Mouse (Mus musculus) urinary bladder, postnatal 4 days (tissue): ENCODE data around the gene Ppm1g.

ENCODE experiments used
- DNase-seq, 2 experiments: peaks; one replicate each; pipeline ENCODE4 v3.0.0; 2021 to 2022; ENCODE audit warnings: low spot score in 2 of 2

The Ppm1g gene

DNA sequence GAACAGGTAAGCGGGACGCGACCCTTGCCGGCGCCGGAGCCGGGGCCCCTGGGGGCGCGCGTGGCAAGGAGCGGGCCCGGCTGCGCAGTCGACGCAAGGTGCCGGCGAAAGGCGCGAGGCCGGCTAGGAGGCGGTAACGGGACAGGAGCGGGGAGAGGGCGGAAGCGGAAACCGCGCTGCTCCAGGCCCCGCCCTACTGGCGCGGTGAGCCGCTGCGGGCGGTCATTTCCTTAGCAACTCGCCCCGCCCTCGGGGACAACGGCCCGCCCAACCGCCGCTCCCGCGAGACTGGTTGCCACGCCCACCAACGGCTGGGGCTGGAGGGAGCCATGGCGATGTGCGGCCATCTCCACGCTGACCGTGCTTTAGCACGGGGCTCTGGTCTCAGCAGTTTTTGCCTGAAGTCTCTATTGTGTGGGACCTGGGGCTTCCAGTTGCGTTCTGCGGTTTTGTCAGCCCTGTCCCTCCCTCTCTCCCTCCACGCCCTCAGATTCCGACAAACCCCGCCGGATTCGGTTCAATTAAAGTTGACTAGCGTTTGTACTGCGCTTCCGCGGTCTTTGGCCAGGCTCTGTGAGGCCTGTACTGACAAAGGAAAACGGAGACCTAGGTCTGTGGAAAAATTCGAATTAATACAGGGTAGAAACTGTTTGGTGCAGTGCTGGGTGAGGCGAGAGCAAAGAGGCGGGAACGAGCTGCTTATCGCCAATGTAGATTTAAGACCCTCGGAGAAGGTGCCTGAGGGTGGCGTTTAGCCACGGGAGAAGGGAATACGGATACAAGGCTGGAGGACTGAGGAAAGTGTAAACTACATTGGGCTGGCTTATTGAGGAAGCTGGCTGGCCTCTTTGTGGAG, at the start of gene Ppm1g:
Ppm1g (minus strand) TSS at position 240 of the 856 bp plus-strand sequence.
- DNase-seq: peak; percentile 97 to 99

DNA sequence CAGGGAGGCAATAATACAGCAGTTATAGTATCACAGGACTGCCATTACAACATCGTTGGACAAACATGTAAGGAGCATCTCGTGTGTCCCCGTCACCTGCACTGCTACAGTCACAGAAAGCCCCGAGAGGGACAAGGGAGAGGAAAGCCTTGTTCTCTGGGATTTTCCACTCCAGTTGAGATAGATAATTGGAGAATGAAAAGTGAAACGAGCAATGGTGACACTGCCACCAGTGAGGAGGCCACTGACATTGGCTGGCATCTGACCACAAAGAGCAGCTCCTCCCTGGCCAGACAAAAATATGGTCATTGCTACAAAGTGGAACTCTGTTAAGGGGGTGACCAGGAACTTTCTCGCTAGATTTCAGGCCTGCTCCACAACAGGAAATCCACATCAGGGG, 47.2 kb upstream of the Ppm1g start:
- DNase-seq: no peak

DNA sequence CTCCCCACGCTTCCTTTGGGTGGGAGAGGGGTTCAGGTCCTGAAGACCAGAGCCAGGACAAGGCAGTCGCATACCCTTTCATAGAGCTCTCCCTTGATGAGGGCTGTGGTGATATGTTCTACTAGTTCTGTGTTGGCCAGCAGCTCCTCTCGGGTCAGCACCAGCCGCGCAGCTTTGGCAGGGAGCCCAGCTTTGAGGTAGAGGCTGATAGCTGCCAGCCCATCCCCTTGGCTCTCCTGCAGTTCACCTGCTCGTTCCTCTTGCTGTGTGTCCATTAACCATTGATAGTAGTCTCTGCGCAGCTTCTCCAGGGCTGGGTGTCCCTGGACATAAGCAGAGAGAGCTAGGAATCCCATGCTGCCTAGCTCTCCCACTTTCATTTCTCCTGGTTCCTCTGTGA, 45.6 kb upstream of the Ppm1g start:
- no peak for DNase-seq

DNA sequence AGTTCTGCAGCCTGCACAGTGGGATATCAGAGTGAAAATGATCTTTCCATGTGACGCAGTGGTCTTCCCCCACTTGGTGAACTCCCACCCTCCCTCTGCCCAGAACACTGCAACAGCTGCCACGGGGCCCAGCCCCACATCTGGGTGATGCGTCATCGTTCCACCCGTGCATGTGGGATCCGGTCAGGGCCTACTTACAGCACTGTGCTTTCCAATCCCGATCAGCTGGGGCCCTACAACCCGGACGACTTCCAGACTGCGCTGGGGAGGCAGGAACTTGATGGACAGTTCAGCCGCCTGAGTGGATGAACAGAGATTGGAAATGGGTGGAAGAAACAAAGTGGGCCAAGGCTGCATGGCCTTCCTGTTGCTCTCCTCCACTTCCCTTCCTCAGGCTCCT, 37.1 kb upstream of the Ppm1g start:
- DNase-seq: no peak

DNA sequence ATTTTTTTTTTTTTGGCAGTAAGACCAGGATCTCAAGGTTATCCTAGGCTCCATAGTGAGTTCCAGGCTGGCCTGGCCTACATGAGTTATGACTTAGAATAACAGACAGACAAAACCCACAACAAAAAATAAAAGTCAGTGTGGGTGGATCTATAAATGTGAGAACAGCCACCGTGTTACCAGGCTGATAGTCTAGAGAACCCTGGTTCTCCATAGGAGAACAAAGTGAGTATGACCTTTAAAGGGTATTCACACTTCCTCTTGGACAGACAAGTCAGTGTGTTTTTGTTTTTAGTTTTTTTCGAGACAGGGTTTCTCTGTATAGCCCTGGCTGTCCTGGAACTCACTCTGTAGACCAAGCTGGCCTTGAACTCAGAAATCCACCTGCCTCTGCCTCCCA, 35.5 kb upstream of the Ppm1g start:
- no peak for DNase-seq

DNA sequence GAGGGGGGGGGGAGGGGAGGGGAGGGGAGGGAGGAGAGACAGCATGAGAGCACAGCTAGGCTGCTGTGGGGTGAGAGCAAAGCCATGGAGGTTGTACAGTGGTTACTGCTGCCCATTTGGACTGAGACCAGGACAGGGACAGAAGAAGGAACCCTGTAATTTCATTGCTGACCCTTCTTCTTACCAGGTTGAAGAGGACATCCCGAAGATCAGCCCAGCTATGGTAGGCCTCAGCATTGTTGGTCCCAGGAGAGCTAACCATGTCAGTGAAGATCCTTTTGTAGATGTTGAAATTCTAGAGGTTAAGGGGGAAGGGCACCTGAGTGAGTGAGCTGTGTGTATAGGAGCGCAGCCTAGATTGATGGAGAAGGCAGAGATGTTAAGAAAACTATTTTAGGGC, 34.9 kb upstream of the Ppm1g start:
- DNase-seq: no peak

DNA sequence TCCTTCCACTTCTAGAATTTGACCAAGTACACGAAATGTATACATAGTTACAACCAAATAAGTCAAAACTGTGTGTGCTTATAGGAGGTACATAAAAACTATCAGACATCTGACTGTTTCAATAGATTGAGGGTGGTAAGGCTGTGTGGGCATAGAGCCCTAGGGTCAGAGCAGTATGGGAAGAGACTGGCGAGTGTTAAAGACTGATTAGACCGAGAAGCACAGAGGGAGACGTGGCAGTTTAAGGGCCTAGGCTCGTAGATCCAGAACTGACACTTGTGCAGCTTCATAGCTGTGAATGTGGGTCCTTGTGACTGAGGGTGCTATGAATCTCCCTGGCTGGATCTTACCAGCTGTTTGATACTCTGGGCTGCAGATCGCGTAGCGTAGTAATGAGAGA, 34.4 kb upstream of the Ppm1g start:
- no peak for DNase-seq

DNA sequence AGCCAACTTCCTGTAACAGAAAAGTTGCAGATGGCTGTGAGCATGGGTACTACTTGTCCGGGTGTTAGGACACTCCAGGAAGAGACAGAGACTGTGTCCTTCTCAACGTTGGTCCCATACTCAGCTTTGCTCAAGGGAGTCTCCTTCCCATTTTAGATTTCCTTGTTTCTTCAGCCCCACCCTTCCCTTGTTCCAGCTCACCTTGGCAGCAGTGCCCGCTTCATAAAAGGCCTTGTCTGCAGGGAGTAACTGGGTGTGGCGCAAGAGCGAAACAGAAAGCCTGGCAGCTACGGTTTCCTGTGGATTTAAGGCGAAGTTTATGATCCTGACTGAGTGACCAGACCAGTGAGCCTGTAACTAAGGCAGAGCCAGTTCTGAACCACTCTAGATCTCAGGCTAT, 34.0 kb upstream of the Ppm1g start:
- no peak for DNase-seq

DNA sequence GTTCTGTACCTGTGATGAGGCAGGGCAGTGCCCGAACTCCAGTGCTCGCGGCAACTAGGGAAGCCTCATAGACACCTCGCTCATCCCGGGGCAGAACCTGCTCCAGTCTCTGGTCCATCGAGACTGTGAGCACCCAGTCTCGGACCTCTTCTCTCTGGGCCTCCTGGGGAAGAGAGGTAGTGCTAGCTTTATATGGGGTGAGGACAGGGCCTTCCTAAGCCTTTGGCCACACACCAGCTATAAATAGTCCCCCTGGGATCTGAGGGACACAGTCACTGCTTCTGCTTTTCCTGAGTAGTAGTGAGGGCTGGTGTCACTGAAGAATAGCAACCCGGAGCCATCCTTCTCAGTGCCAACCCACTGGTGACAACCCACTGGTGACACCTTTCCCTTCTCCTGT, 33.3 kb upstream of the Ppm1g start:
- DNase-seq: no peak

DNA sequence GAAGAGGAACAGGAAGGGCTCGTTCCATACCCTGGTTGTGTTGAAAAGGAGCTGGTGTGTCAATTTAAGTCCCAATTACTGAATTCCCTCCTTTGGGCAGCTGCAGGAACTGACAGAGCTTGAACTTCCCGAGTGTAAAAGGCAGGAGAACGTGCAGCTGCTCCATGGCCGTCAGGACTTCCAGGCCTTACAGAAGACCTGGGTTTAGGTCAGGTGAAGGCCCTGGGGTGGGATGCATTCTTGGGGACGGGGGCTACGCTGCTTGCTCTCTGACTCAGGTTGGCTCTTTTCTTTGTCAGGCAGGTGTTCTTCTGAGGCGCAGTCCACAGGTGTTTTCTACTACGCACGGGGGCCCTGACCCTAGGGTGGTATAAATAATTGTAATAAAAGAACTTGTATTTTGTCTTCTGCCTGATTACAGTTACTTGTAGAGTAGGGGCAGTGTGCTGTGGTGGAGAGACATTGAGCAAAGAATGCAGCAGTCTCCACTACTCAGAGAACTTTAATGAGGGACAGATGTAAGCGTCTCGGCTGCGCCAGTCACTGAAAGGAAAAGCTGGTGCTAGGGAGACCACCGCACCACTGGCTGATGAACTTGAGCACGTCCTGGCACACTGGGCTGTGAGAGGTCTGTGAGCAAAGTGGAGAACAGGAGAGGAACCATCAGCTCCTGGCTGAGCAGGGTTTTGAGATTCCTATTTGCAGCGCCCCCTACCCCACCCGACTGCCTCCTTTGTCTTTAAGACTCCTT, 32.5 kb upstream of the Ppm1g start:
- no peak for DNase-seq

DNA sequence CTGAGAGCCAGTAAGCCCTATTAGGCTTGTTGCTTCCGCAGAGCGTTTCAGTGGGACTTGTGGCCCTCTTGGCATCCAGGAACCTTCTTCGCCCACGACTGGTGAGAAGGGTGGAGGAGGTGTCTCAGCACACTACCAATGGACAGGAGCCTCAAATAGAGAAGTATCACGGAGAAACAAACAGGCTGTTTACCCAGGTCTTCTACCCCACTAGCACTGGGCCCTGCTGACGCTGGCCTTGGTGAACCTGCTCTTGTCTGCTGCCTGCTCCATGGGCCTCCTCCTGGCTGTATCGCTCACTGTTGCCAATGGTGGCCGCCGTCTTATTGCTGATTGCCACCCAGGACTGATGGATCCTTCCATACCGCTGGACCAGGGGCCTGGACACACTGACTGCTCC, 31.7 kb upstream of the Ppm1g start:
- DNase-seq: no peak

DNA sequence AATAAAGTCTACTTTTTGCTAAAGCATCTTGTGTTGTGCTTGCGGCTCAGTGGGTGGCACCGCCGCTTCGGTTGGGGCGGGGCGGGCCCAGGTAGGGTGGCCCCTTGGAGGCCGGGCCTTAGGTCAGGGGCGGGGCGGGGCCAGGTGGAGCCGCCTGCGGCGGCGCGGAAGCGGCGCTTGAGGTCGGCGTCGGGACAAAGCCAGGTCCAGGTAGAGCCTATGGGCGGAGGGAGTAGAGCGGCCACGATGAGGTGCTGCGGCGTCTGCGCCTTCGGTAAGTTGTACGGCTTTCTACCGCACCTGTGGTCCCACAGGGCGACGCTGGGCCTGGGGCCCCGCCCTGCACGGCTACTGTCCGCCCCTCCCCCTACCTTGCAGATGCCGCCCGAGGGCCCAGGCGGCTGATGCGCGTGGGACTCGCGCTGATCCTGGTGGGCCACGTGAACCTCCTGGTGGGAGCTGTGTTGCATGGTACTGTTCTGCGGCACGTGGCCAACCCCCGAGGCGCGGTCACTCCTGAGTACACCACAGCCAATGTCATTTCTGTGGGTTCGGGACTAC, 31.1 kb upstream of the Ppm1g start, which contains the start of gene Krtcap3:
Krtcap3 (plus strand) TSS at position 151 of the 561 bp plus-strand sequence.
- peak in 1 of 2 experiments; percentile 64 for DNase-seq

DNA sequence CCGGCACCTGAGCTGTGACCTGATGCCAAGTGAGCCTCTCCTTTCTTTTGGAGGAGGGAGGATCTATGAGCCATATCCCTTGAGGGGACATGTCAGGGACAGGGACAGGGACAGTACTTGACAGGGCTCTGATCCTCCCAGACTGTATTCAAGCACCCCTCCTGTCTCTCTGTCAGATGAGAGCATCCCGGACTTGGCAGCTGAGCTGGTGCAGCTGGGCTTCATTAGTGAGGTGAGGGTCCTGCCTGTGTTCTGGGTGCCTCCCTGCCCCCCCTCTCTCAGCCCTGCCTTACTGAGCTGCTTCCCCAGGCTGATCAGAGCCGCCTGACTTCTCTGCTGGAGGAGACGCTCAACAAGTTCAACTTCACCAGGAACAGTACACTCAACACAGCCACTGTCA, 30.2 kb upstream of the Ppm1g start:
- no peak for DNase-seq

DNA sequence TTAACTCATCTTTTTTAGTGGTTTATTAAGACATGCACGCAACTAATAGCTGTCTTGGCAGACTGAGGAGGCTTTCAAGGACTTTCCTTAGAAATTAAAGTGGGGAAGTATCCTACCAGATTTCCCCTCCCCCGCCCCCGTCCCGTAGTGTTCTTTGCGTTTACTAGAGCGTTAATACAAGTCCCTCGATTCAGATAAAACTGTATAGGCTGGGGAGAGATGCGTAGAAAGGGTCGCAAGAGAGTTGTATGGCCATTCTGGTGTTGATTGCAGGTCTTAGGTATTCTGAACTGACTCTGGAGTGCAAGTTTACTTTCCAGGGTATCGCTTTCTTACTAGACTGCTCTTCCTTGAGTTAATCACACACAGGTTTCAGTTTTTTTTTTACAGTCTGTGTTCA, 21.7 kb upstream of the Ppm1g start:
- no peak for DNase-seq

DNA sequence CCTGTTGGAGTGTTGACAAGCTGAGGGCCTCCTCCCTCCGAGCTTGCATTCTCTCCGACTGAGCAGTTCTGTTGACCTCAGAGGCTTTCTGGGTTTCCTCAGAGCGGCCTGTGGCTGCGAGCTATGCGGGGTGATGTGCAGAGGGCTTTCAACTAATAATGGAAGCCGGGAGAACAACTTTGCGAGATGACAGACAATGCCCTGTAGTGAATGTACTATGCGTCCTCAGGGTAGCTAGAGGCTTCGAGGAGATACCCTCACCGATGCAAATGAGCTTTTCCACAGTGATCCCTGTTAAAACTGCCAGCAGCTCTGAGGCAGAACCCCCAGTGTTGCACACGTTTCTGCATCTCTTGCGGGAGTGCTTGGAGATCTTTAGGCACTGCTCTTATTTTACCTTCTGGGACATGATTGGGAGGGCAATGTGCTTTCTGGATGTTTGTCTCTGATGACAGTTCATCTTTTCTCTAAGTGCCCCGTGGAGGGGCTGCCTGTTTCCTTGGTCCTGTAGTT, 21.1 kb upstream of the Ppm1g start:
- DNase-seq: no peak

DNA sequence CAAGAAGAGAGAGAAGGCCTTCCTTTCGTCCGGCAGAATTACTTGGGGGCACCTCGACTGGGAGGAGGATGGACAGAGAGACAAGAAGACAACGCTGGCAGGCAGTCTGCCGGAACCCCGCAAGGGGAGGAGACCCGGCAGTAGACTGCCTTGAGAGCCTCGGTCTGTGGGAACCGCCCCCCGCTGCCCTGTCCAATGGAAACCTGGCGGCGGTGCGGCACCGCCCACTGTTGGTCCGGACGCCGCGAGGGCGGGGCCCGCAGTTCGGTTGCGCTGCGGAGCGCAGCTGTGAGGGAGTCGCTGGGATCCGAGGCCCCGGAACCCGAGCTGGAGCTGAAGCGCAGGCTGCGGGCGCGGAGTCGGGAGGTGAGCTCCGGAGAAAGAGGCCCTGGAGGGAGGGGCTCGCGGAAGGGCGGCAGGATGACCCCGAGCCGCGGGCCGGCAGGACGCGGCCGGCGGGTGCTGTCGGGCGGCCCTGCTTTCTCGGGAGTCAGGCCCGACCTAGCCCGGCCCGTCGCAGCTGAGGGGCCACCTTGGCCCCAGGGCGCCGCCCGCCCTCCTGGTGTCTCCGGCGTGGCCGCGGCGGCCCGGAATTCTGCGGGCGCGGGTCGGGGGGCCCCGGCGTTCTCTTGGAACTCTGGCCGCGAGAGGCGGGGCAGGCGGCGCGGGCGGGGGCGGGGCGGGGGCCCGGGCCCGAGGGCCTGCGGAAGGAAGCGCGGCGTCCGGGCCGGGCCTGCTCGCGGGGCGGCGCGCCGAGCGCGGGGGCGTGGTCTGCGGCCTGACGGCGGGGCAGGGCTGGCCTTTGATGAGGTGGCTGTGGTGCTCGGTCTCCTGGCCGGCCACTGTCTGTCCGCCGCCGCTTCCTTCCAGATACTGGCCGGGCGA, 20.4 kb upstream of the Ppm1g start, which contains the start of the genes Nrbp1 and Gm9970:
Nrbp1 (plus strand) TSS at position 228 of the 885 bp plus-strand sequence.
Gm9970 (minus strand) TSS at position 596 of the 885 bp plus-strand sequence.
- peak; percentile 95 for DNase-seq

DNA sequence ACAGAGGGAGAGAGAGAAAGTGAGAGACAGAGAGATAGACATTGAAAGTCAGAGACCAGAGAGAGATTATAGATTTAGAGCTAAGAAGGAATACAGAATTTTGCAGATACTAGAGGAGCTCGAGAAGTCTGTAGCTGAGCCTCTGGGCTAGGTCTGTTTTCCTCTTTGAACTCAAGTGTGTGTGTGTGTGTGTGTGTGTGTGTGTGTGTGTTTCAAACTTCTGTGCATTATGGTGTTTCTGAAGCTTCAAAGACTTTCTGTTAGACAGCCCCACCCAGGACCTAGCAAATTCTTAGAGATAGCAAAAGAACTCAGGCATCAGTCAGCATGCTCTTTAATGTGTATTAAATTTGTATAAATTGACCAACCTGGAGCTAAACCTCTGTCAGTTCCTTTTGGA, 6.2 kb upstream of the Ppm1g start:
- DNase-seq: no peak

DNA sequence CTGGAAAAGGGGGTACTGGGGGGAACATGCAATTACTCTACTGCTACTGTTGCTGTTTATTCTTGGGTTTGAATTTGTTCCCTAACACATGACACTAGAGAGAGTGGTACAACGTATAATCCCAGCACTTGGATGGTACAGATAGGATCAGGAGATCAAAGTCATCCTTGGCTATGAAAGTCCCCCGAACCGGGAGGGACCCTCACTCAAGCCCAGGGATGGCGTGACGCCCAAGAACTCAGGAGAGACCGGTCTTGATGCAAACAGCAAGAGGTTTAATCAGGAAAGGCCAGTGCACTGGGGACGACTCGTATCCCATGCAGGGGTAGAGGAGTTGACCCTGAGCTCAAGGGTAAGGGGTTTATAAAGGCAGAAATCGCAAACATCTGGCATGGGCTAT, 2.2 kb upstream of the Ppm1g start:
- DNase-seq: no peak

DNA sequence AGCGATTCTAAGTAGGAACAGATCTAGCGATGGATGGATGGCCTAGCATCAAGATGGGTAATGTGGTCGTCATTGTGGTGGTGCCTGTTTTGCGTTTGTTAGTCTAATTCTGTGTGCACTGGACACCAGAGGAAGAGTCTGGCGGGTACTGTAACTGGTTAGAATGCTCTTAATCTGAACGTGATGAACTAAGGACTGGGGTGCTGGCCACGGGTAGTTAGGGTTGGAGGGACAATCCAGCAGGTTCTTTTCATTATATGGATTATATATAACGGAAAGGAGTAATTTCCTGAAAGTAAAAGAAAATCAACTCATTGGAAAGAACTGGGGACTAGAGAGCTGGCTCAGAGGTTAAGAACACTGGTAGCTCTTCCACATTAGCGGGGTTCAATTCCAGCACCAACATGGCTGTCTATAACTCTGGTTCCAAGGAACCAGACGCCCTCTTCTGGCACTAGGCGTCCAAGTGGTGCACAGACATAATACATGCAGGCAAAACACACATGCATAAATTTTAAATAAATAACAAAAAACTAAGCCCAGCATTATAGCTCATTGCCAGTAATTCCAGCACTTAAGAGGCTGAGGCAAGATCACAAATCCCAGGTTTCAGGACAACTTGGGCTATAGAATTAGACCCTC, 938 bp upstream of the Ppm1g start:
- DNase-seq: no peak

DNA sequence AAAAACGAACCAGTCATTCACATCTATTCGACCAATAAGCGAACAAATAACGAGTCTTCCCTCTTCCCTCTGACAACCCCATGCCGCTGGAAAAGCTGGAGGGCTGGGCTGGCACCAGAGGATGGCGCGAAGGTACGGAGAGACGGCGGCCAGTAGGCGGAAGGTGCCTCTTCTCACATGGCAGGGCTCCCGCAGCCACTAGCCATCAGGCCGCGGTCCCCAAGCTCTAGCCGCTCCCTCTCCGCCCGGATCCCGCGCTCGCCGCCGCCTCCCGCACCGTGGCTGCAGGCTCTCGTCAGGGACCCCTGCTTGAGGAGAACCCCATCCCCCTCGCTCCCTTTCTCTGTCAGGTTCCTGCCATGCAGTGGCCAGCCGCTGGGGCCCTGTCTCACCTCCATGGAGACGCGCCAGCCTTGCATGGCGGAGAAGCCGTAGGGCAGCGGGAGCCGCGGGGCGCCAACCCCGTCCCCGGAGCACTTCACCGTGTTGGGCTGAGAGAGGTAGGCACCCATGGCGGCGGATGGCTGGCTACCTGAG, 508 bp downstream of the Ppm1g start:
- DNase-seq: peak in 1 of 2 experiments; percentile 49

DNA sequence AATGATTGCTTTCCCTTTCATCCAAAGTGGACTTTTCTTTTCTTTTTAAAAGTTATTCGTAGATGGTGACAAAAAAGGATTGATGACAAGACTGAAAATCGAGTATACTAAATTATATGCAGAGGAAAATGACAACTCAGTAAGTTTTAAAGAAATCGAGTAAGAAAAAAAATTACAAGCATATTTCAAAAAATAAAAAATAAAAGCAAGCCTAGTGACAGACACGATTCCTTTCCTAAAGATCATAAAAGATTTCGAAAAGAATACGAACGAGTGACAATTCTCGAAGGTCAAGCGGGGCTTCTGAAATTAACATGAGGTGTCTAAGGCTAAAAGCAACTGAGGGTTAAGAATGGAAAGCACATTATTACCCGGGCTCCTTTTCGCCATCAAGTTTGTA, 1.0 kb downstream of the Ppm1g start:
- DNase-seq: no peak
